Mouse (Mus musculus) hindbrain, embryonic 11.5 days (tissue): ENCODE results near the gene Bcl2l13. TPM values are rescaled to one million over a fixed set of nuclear protein-coding genes. Genes with fewer than 3 reads are reported as not detected.
A peak's percentile ranks its signal among the peaks of the same experiment; 100 is the strongest.

Experiments
- ATAC-seq: fragments of 200-750 bp; cut with Nextera tagmentation; 2 replicates; pipeline ENCODE4 v1.8.0; 2017; ENCODE audit warnings: mild to moderate bottlenecking, moderate TSS enrichment, moderate library complexity; ENCODE audit not compliant: low FRiP score
- DNase-seq: peaks from one replicate; pipeline ENCODE4 v3.0.0-alpha.2; 2015; ENCODE audit warnings: low spot score
- H3K27ac ChIP-seq: fragments of 300-500 bp; sonication (generic); 2 replicates; pipeline ENCODE4 v1.5.1; 2014; ENCODE audit warnings: mild to moderate bottlenecking, low read depth, low read length
- H3K27me3 ChIP-seq: fragments of 300-500 bp; sonication (generic); 2 replicates; pipeline ENCODE4 v1.6.1; 2014; ENCODE audit warnings: mild to moderate bottlenecking, low read length, moderate library complexity, mixed read lengths; ENCODE audit not compliant: control insufficient read depth, insufficient read depth
- H3K36me3 ChIP-seq: fragments of 300-500 bp; sonication (generic); 2 replicates; pipeline ENCODE4 v1.6.1; 2014; ENCODE audit warnings: mild to moderate bottlenecking, low read length, moderate library complexity, mixed read lengths; ENCODE audit not compliant: control insufficient read depth, insufficient read depth
- H3K4me1 ChIP-seq: fragments of 300-500 bp; sonication (generic); replicated peaks from 2 replicates; pipeline ENCODE4 v1.6.1; 2014; ENCODE audit warnings: low read length, mixed read lengths; ENCODE audit not compliant: control insufficient read depth, insufficient read depth
- H3K4me2 ChIP-seq: fragments of 300-500 bp; sonication (generic); replicated peaks from 2 replicates; pipeline ENCODE4 v1.6.1; 2014; ENCODE audit warnings: mild to moderate bottlenecking, low read depth, low read length
- H3K4me3 ChIP-seq: fragments of 300-500 bp; sonication (generic); 2 replicates; pipeline ENCODE4 v1.5.1; 2014; ENCODE audit warnings: low read depth, low read length
- H3K9ac ChIP-seq: fragments of 300-500 bp; sonication (generic); 2 replicates; pipeline ENCODE4 v1.6.1; 2014; ENCODE audit warnings: low read depth, low read length
- H3K9me3 ChIP-seq: fragments of 300-500 bp; sonication (generic); 2 replicates; pipeline ENCODE4 v1.6.1; 2016; ENCODE audit warnings: low read length; ENCODE audit not compliant: control insufficient read depth
- WGBS: fragments of 180-500 bp; shearing (Covaris S2); extraction: QIAGEN DNeasy Blood & Tissue Kit; methylation state at CpG from one replicate; pipeline ENCODE4 v1.1.7; 2014; 5-methylcytosine and 5-hydroxymethylcytosine counted together
- polyA plus RNA-seq: library from polyadenylated mRNA; unstranded; fragments of >200 nt; fragmentation: Nextera tagmentation; extraction: Ambion mirVana; gene quantifications from 2 replicates; pipeline ENCODE4 v1.2.1, GENCODE M21; 2014

The Bcl2l13 gene
- polyA plus RNA-seq, 1 experiment from 2014 or later, result 31.7 TPM

GRCm38 (mm10) chr6:120871286-120871685 is 35.3 kb downstream of the Bcl2l13 start:
- Histone ChIP-seq H3K27me3 (no peaks in the 10 kb centered on the region), H3K9me3 (no peaks in the 10 kb centered on the region), H3K4me1 (no peaks in the 10 kb centered on the region), H3K4me3 (no peak overlapping the region), H3K4me2 (no peak overlapping the region), H3K36me3 (no peaks in the 10 kb centered on the region), H3K9ac (no peak overlapping the region), H3K27ac (no peak overlapping the region)
- ATAC-seq (no peak), DNase-seq (no peak)
- WGBS, result 91% methylated on average over 2 of the region's 2 CpGs

- DNase-seq (no peak), ATAC-seq (no peak)
- H3K4me3 ChIP-seq, result no peak overlapping the region
- H3K9ac ChIP-seq, result no peak overlapping the region
- no peak overlapping the region for H3K4me2 ChIP-seq
- H3K27ac ChIP-seq, result no peak overlapping the region
- H3K4me1 ChIP-seq, result no peaks in the 10 kb centered on the region
- H3K9me3 ChIP-seq, result no peaks in the 10 kb centered on the region
- H3K36me3 ChIP-seq, result no peaks in the 10 kb centered on the region
- 83% methylated on average over 9 of the region's 9 CpGs for WGBS
- H3K27me3 ChIP-seq, result no peaks in the 10 kb centered on the region
Measured at GRCm38 (mm10) chr6:120873874-120874273, 37.9 kb downstream of the Bcl2l13 start.

- ATAC-seq (no peak), DNase-seq (no peak)
- 85% methylated on average over 5 of the region's 5 CpGs for WGBS
- Histone ChIP-seq H3K4me1 (no peaks in the 10 kb centered on the region), H3K9ac (no peak overlapping the region), H3K4me2 (no peak overlapping the region), H3K9me3 (no peaks in the 10 kb centered on the region), H3K4me3 (no peak overlapping the region), H3K36me3 (0 out of 2 replicates have a peak, but pooled peaks cover 5% of the 10 kb centered on the region), H3K27ac (no peak overlapping the region), H3K27me3 (no peaks in the 10 kb centered on the region)
Measured at GRCm38 (mm10) chr6:120879046-120879445, 43.0 kb downstream of the Bcl2l13 start.

- Histone ChIP-seq H3K9ac (no peak overlapping the region), H3K27me3 (no peaks in the 10 kb centered on the region), H3K27ac (no peak overlapping the region), H3K4me1 (no peaks in the 10 kb centered on the region), H3K9me3 (no peaks in the 10 kb centered on the region), H3K4me2 (no peak overlapping the region), H3K4me3 (no peak overlapping the region), H3K36me3 (0 out of 2 replicates have a peak, but pooled peaks cover 5% of the 10 kb centered on the region)
- DNase-seq, result no peak
- ATAC-seq, result no peak; the same call in 1 of the 2 replicates
- WGBS, result 84% methylated on average over 6 of the region's 6 CpGs
Measured at GRCm38 (mm10) chr6:120884436-120884835, 48.4 kb downstream of the Bcl2l13 start.

GRCm38 (mm10) chr6:120886696-120887095 is 50.7 kb downstream of the Bcl2l13 start:
- WGBS, result 93% methylated on average over 17 of the region's 17 CpGs
- H3K9me3 ChIP-seq, result no peaks in the 10 kb centered on the region

GRCm38 (mm10) chr6:120894089-120894488 is 58.1 kb downstream of the Bcl2l13 start:
- Histone ChIP-seq H3K4me1 (no peaks in the 10 kb centered on the region), H3K4me2 (no peak overlapping the region), H3K27ac (no peak overlapping the region), H3K4me3 (no peak overlapping the region), H3K36me3 (peaks cover 2% of the 10 kb centered on the region; the same call in 1 of the 2 replicates), H3K27me3 (no peaks in the 10 kb centered on the region), H3K9me3 (no peaks in the 10 kb centered on the region), H3K9ac (no peak overlapping the region)
- WGBS, result 92% methylated on average over 9 of the region's 9 CpGs
- ATAC-seq (no peak), DNase-seq (no peak)

More at GRCm38 (mm10) chr6:120886696-120887095, 50.7 kb downstream of the Bcl2l13 start:
- Histone ChIP-seq H3K27me3 (no peaks in the 10 kb centered on the region), H3K4me3 (no peak overlapping the region), H3K4me2 (no peak overlapping the region), H3K4me1 (no peaks in the 10 kb centered on the region), H3K36me3 (0 out of 2 replicates have a peak, but pooled peaks cover 5% of the 10 kb centered on the region), H3K9ac (no peak overlapping the region), H3K27ac (no peak overlapping the region)
- no peak for ATAC-seq
- no peak for DNase-seq

GRCm38 (mm10) chr6:120894524-120894923 is 58.5 kb downstream of the Bcl2l13 start:
- H3K9me3 ChIP-seq, result no peaks in the 10 kb centered on the region
- peaks cover 2% of the 10 kb centered on the region; the same call in 1 of the 2 replicates for H3K36me3 ChIP-seq
- no peaks in the 10 kb centered on the region for H3K4me1 ChIP-seq
- no peaks in the 10 kb centered on the region for H3K27me3 ChIP-seq
- no peak overlapping the region for H3K4me3 ChIP-seq
- no peak overlapping the region for H3K27ac ChIP-seq
- no peak overlapping the region for H3K9ac ChIP-seq
- H3K4me2 ChIP-seq, result no peak overlapping the region
- ATAC-seq (no peak), DNase-seq (no peak)
- 90% methylated on average over 9 of the region's 9 CpGs for WGBS

- no peaks in the 10 kb centered on the region for H3K27me3 ChIP-seq
- no peak overlapping the region for H3K4me2 ChIP-seq
- H3K27ac ChIP-seq, result no peak overlapping the region
- H3K4me1 ChIP-seq, result no peaks in the 10 kb centered on the region
- H3K36me3 ChIP-seq, result peaks cover 2% of the 10 kb centered on the region; the same call in 1 of the 2 replicates
- no peak overlapping the region for H3K4me3 ChIP-seq
- H3K9me3 ChIP-seq, result no peaks in the 10 kb centered on the region
- no peak overlapping the region for H3K9ac ChIP-seq
- ATAC-seq (peak; percentile 51; the same call in 1 of the 2 replicates), DNase-seq (peak; percentile 77)
- WGBS, result 71% methylated on average over 6 of the region's 6 CpGs
Measured at GRCm38 (mm10) chr6:120898188-120898833, 62.3 kb downstream of the Bcl2l13 start.
